Mouse (Mus musculus) Patski (cell line): Measurements from ENCODE around the gene Sall2. TPM values are rescaled to one million over a fixed set of nuclear protein-coding genes. Genes with fewer than 3 reads are reported as not detected.
"Not testable (repeated sequence)": the region's sequence is repeated elsewhere in the genome, so short reads cannot be mapped to it uniquely, and the experiment has no call there.

Experiments
- ATAC-seq: fragments of 100-300 bp; one replicate; pipeline ENCODE4 v1.8.0; 2021
- CTCF ChIA-PET: fragments of 350-600 bp; sonication (Branson Sonifier 250); formaldehyde crosslinking; loops from one replicate; lab custom pipeline; 2022; ENCODE audit warnings: inconsistent platforms; lab: Charles Lee
- POLR2A ChIA-PET: fragments of 350-600 bp; sonication (Branson Sonifier 250); formaldehyde crosslinking; loops from one replicate; lab custom pipeline; 2022; ENCODE audit warnings: antibody characterized with exemption, inconsistent platforms; lab: Charles Lee
- DNase-seq: peaks from one replicate; pipeline ENCODE4 v3.0.0-alpha.2; 2011; ENCODE audit warnings: low read depth, low spot score
- H3K27me3 ChIP-seq: fragments of 371-371 bp; one replicate; pipeline ENCODE4 v1.5.1; 2021
- CTCF ChIP-seq: fragments of 100-300 bp; IDR thresholded peaks from one replicate; pipeline ENCODE4 v1.5.1; 2021
- in situ Hi-C: fragments of 300-500 bp; cut with MboI; formaldehyde crosslinking; loops from 3 replicates; pipeline ENCODE4 v1.11.1; 2018; ENCODE audit warnings: low pct_unique_long_range_greater_than_20kb, mixed read lengths
- polyA plus RNA-seq: library from polyadenylated mRNA; unstranded; gene quantifications from one replicate; pipeline ENCODE4 v1.2.3, GENCODE M21; 2021

Sall2 gene
- polyA plus RNA-seq, 1 experiment from 2014 or later: 16.8 TPM

DNA sequence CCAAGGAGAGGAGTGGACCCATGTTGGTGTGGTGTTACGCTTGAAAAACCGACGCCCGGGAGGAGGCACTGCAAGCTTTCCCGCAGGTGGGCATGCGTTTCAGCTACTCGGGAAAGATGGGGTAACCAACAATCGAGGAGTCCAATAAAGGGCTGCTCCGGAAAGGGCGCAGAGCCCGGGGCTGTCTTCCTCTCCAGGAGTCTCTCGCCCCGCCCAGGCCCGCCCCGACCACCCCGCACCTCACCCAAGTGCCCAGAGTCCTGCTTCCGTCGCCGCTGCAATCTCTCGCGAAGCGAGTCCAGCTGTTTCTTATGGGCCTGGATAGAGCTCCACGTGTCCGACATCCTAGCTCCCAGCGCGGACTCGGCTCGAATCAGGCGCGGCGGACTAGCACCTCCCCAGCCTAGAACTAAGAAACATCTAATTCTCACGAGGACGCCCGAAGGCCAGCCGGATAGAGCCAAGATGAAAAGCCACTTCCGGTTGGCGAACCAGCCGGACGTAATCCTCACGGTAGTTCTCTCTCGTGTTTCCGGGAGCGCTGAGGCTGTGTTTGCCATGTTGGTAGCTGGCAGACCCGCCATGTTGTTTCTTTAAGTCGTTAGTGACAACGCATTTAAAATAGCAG lies 23.8 kb downstream of the Sall2 start, which contains the start of gene Mettl3:
Gene Mettl3, minus strand, starts transcription at position 485 of the 628 bp plus-strand sequence.
- POLR2A ChIA-PET: interaction anchor here (1.3 to 3.0 kb wide), 2 partner anchors 12 to 32 kb away, joined by 4 to 11 read pairs; no protein-coding TSS in a partner anchor
- CTCF ChIA-PET: interaction anchor here (1.1 to 4.0 kb wide), 8 partner anchors 9 to 38 kb away, joined by 3 to 22 read pairs (median 4); no protein-coding TSS in a partner anchor
- ATAC-seq (peak; percentile 95), DNase-seq (peak; percentile 72)
- in situ Hi-C loops: no loop called here
- TF ChIP-seq CTCF: no peak
- H3K27me3 ChIP-seq: no peaks in the 10 kb centered on the region

DNA sequence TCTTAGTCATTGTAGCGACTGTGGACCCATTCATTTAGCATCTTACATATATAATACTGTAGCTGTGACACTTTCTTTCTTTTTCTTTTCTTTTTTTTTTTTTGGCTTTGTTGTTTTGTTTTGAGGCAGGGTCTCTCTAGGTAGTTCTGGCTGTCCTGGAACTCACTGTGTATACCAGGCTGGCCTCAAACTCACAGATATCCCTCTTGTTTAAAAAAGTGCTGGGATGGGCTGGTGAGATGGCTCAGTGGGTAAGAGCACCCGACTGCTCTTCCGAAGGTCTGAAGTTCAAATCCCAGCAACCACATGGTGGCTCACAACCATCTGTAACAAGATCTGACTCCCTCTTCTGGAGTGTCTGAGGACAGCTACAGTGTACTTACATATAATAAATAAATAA lies 25.0 kb downstream of the Sall2 start:
- CTCF ChIA-PET: interaction anchor here (1.6 to 4.0 kb wide), 3 partner anchors 8 to 36 kb away, joined by 4 to 22 read pairs (median 8); no protein-coding TSS in a partner anchor
- DNase-seq, ATAC-seq, in situ Hi-C loops, H3K27me3 ChIP-seq: not testable (repeated sequence)
- POLR2A ChIA-PET: interaction anchor here (0.6 to 3.0 kb wide), 2 partner anchors 8 to 13 kb away, joined by 3 to 11 read pairs; no protein-coding TSS in a partner anchor

- DNase-seq (no peak), ATAC-seq (no peak)
- peak; percentile 59 for TF ChIP-seq CTCF
- POLR2A ChIA-PET: interaction anchor here (1.7 kb wide), 1 partner anchor 44 kb away, joined by 7 read pairs; no protein-coding TSS in a partner anchor
- CTCF ChIA-PET: interaction anchor here (0.9 to 6.4 kb wide), 11 partner anchors 9 to 51 kb away, joined by 3 to 56 read pairs (median 5); partner anchors contain the start of genes Mettl3, Rab2b and Tox4
- in situ Hi-C loops: loop anchor here (5.0 kb wide), 1 partner anchor 42 kb away; no protein-coding TSS in a partner anchor
- no peaks in the 10 kb centered on the region for H3K27me3 ChIP-seq
Observed at GRCm38 (mm10) chr14:52295558-52296264, 32.9 kb downstream of the Sall2 start.

DNA sequence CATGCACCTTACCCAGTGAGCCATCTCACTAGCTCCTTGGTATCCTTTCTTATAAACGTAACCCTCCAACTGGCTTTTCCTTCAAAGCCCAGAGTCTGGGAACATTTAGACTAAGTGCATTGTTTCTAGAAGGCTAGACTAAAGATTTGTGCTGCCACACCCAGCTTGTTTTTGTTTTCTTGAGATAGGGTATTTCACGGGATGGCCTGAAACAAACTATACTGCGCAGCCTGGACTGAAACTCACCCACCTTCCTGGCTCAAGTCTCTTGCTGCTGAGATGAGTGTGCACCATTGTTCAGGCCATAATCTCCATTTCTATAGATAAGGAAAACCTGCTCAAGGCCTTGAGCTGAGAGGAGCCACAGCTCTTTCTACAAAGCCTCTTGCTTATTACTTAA lies 44.4 kb downstream of the Sall2 start:
- no peaks in the 10 kb centered on the region for H3K27me3 ChIP-seq
- no peak for ATAC-seq
- ChIA-PET CTCF (interaction anchor here (1.6 kb wide), 1 partner anchor 12 kb away, joined by 5 read pairs; no protein-coding TSS in a partner anchor), POLR2A (no interaction called here)
- in situ Hi-C loops: no loop called here
- no peak for TF ChIP-seq CTCF
- no peak for DNase-seq

DNA sequence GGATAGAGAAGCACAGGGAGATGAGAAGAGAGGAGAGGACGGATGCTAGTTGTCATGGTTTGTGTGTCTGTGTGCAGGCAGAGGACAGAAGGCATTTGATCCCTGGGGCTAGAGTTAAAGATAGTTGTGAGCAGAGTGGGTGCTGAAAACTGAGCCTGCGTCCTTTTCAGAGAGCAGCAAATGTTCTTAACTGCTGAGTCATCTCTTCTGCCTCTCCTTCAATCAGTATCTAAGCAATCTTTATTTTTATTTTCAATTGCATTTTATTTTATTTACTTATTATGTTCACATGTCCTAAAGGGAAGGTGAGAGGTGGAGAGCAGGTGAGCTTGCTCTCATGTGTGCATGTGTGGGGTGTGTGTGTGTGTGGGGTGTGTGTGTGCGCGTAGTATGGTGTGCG lies 44.9 kb downstream of the Sall2 start:
- ATAC-seq: no peak
- TF ChIP-seq CTCF: no peak
- CTCF ChIA-PET: interaction anchor here (1.2 to 1.6 kb wide), 3 partner anchors 12 to 159 kb away, joined by 3 to 5 read pairs (median 4); partner anchors contain the start of gene Mettl3
- in situ Hi-C loops: no loop called here
- POLR2A ChIA-PET: no interaction called here
- no peak for DNase-seq
- no peaks in the 10 kb centered on the region for H3K27me3 ChIP-seq

DNA sequence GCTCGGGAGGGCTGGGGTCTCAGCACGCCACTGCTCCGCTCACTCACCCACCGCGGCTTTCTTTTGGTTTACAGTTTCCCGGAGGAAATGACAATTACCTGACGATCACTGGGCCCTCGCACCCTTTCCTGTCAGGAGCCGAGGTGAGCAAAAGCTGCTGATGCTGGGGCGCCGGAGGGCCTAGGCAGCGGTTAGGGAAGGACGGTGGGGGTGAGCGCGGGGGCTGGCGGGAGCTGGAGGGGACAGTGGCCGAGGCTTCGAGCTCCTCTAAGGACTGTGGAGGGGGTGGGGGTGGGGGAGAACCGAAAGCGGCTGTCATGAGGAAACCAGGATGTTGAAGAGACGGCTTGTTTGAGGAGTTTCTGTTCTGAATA lies 48.8 kb downstream of the Sall2 start:
- TF ChIP-seq CTCF: no peak
- POLR2A ChIA-PET: interaction anchor here (1.2 kb wide), 1 partner anchor 35 kb away, joined by 4 read pairs; no protein-coding TSS in a partner anchor
- ATAC-seq (no peak), DNase-seq (no peak)
- in situ Hi-C loops: no loop called here
- no peaks in the 10 kb centered on the region for H3K27me3 ChIP-seq
- CTCF ChIA-PET: interaction anchor here (1.1 to 2.2 kb wide), 4 partner anchors 11 to 23 kb away, joined by 3 to 9 read pairs (median 6); partner anchors contain the start of gene Chd8

GRCm38 (mm10) chr14:52278932-52279746 lies 49.4 kb downstream of the Sall2 start, which contains the start of the genes Tox4 and Rab2b:
Gene Tox4, plus strand, starts transcription at chr14:52279146.
Gene Rab2b, minus strand, starts transcription at chr14:52279545.
- no peaks in the 10 kb centered on the region for H3K27me3 ChIP-seq
- TF ChIP-seq CTCF: peak; percentile 100
- DNase-seq (peak; percentile 97), ATAC-seq (peak; percentile 99)
- ChIA-PET CTCF (interaction anchor here (0.7 to 2.2 kb wide), 7 partner anchors 9 to 84 kb away, joined by 3 to 9 read pairs (median 3); partner anchors contain the start of gene Chd8), POLR2A (interaction anchor here (1.2 kb wide), 1 partner anchor 35 kb away, joined by 4 read pairs; no protein-coding TSS in a partner anchor)
- in situ Hi-C loops: no loop called here

GRCm38 (mm10) chr14:52277210-52277609 lies 51.4 kb downstream of the Sall2 start:
- in situ Hi-C loops: no loop called here
- ATAC-seq (no peak), DNase-seq (no peak)
- ChIA-PET POLR2A (no interaction called here), CTCF (interaction anchor here (0.8 to 1.4 kb wide), 2 partner anchors 39 to 54 kb away, joined by 3 read pairs; no protein-coding TSS in a partner anchor)
- TF ChIP-seq CTCF: no peak
- H3K27me3 ChIP-seq: no peaks in the 10 kb centered on the region

GRCm38 (mm10) chr14:52272781-52273180 lies 55.8 kb downstream of the Sall2 start:
- in situ Hi-C loops: no loop called here
- POLR2A ChIA-PET: interaction anchor here (0.6 to 0.8 kb wide), 2 partner anchors 22 to 115 kb away, joined by 3 to 5 read pairs; no protein-coding TSS in a partner anchor

More at GRCm38 (mm10) chr14:52272781-52273180, 55.8 kb downstream of the Sall2 start:
- TF ChIP-seq CTCF: no peak
- H3K27me3 ChIP-seq: no peaks in the 10 kb centered on the region
- DNase-seq (no peak), ATAC-seq (no peak)
- CTCF ChIA-PET: interaction anchor here (2.0 kb wide), 1 partner anchor 11 kb away, joined by 10 read pairs; no protein-coding TSS in a partner anchor

Other genes with a start within 250 kb of the Sall2 start
- 359 TPM for gene Hnrnpc, start 224.7 kb downstream of the Sall2 start, polyA plus RNA-seq
- 6.4 TPM for gene Rpgrip1, start 218.1 kb downstream of the Sall2 start, polyA plus RNA-seq
- 65.7 TPM for gene Supt16, start 131.3 kb downstream of the Sall2 start, polyA plus RNA-seq
- gene Chd8, start 71.0 kb downstream of the Sall2 start, polyA plus RNA-seq: 64.4 TPM
- gene Tox4, start 49.6 kb downstream of the Sall2 start, polyA plus RNA-seq: 38.8 TPM
- 20.5 TPM for gene Rab2b, start 49.2 kb downstream of the Sall2 start, polyA plus RNA-seq
- gene Mettl3, start 23.6 kb downstream of the Sall2 start, polyA plus RNA-seq: 28.7 TPM
- gene Olfr1513, start 27.6 kb upstream of the Sall2 start, polyA plus RNA-seq: not detected
- gene Olfr1512, start 50.4 kb upstream of the Sall2 start, polyA plus RNA-seq: not detected
- gene Olfr1511, start 68.6 kb upstream of the Sall2 start, polyA plus RNA-seq: not detected
- gene Olfr1510, start 85.6 kb upstream of the Sall2 start, polyA plus RNA-seq: not detected
- gene Olfr1509, start 114.2 kb upstream of the Sall2 start, polyA plus RNA-seq: not detected
- not detected for gene Olfr1508, start 138.7 kb upstream of the Sall2 start, polyA plus RNA-seq
- gene Olfr1507, start 167.0 kb upstream of the Sall2 start, polyA plus RNA-seq: not detected